Mouse (Mus musculus) limb, embryonic 10.5 days (tissue): Measurements from ENCODE around the gene Sox6. TPM values are rescaled to one million over a fixed set of nuclear protein-coding genes. Genes with fewer than 3 reads are reported as not detected.

Source experiments
- DNase-seq: peaks from one replicate; pipeline ENCODE4 v3.0.0-alpha.2; 2017; ENCODE audit warnings: low spot score
- H3K27ac ChIP-seq: fragments of 300-500 bp; sonication (generic); 2 replicates; pipeline ENCODE4 v1.5.1; 2016; ENCODE audit warnings: mild to moderate bottlenecking
- H3K27me3 ChIP-seq: fragments of 300-500 bp; sonication (generic); 2 replicates; pipeline ENCODE4 v1.6.1; 2016; ENCODE audit warnings: low read depth, mild to moderate bottlenecking; ENCODE audit not compliant: poor library complexity, severe bottlenecking
- H3K36me3 ChIP-seq: fragments of 300-500 bp; sonication (generic); 2 replicates; pipeline ENCODE4 v1.6.1; 2016; ENCODE audit warnings: mild to moderate bottlenecking, moderate library complexity
- H3K4me1 ChIP-seq: fragments of 300-500 bp; sonication (generic); 2 replicates; pipeline ENCODE4 v1.6.1; 2016
- H3K4me3 ChIP-seq: fragments of 300-500 bp; sonication (generic); 2 replicates; pipeline ENCODE4 v1.5.1; 2016; ENCODE audit warnings: mild to moderate bottlenecking, moderate library complexity
- H3K9me3 ChIP-seq: fragments of 300-500 bp; sonication (generic); replicated peaks from 2 replicates; pipeline ENCODE4 v1.6.1; 2016; ENCODE audit warnings: mild to moderate bottlenecking
- WGBS: fragments of 180-500 bp; shearing (Covaris S2); methylation state at CpG from one replicate; pipeline ENCODE4 v1.1.7; 2016; 5-methylcytosine and 5-hydroxymethylcytosine counted together
- polyA plus RNA-seq: library from polyadenylated mRNA; unstranded; fragments of >200 nt; fragmentation: Nextera tagmentation; extraction: Ambion mirVana; gene quantifications from 2 replicates; pipeline ENCODE4 v1.2.1, GENCODE M21; 2016

Sox6 gene
- polyA plus RNA-seq, 1 experiment from 2014 or later, result 23.7 TPM

DNA sequence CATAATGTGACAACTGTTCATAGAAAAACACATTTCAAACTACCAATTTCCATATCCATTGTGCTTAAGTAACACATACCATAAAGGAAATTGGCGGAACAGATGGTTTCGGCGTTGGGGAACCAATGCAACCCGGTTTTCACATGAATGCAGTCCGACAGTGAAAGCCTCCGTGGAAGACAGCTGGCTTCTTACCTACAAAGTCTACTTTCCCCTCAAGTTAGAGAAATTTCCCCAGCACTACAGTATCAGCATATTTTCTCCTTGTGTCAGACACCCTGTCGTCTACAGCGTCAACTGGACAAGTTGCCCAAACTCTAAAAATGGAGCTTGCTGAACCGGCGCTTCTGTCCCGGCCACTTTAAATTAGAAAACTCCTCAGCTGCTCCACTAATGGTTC lies 470.3 kb downstream of the Sox6 start:
- WGBS, result 85% methylated on average over 11 of the region's 11 CpGs
- no peak overlapping the region for H3K4me3 ChIP-seq
- peak overlapping the region; percentile 73; the same call in 1 of the 2 replicates for H3K27ac ChIP-seq

DNA sequence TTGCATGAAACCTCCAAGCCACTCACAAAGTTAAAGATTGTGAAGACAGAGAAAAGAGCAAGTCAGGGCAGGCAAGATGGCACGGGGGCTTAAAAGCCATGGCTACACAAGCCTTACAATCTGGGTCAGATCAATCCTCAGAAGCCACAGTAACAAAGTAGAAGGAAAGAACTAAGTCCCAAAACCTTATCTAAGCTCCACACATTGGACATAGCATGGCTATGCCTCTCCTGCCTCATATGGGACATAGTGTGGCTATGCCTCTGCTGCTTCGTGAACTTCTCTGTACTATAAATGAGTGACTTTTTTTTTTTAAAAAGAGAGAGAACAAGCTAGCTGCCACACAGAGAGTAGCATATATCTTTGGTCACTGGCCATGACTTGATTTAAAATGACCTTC lies 471.8 kb downstream of the Sox6 start:
- no peak for DNase-seq
- no peaks in the 10 kb centered on the region for H3K36me3 ChIP-seq
- WGBS, result 95% methylated on average over 2 of the region's 2 CpGs
- H3K9me3 ChIP-seq, result no peaks in the 10 kb centered on the region
- peaks cover 56% of the 10 kb centered on the region for H3K4me1 ChIP-seq
- H3K4me3 ChIP-seq, result no peak overlapping the region
- 0 out of 2 replicates have a peak overlapping the region, but pooled peaks have one; percentile 19 for H3K27ac ChIP-seq
- no peaks in the 10 kb centered on the region for H3K27me3 ChIP-seq

More for the DNA sequence above, 470.3 kb downstream of the Sox6 start:
- Histone ChIP-seq H3K9me3 (no peaks in the 10 kb centered on the region), H3K36me3 (no peaks in the 10 kb centered on the region), H3K4me1 (peaks cover 47% of the 10 kb centered on the region), H3K27me3 (no peaks in the 10 kb centered on the region)
- no peak for DNase-seq

DNA sequence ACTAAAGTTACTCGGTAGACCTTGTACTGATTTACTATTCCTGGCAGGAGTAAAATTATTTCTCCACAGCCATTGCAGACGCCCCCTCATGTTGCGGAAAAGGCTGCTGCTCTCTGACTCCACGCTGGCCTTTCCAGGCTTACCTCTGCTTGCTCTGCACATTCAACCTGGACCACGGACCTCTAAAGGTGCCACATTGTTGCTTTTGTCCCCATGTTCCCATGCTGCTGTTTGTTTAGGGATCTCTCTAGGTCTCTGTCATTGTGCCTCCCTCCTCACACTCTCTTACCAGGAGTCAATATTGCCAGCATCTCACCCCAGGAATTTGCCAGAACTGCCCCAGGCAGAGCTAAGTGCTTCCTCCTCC lies 473.6 kb downstream of the Sox6 start:
- peaks cover 59% of the 10 kb centered on the region for H3K4me1 ChIP-seq
- no peaks in the 10 kb centered on the region for H3K9me3 ChIP-seq
- peak overlapping the region; percentile 77 for H3K27ac ChIP-seq
- no peak overlapping the region for H3K4me3 ChIP-seq
- no peaks in the 10 kb centered on the region for H3K27me3 ChIP-seq
- H3K36me3 ChIP-seq, result no peaks in the 10 kb centered on the region
- 54% methylated on average over 5 of the region's 5 CpGs for WGBS
- no peak for DNase-seq

DNA sequence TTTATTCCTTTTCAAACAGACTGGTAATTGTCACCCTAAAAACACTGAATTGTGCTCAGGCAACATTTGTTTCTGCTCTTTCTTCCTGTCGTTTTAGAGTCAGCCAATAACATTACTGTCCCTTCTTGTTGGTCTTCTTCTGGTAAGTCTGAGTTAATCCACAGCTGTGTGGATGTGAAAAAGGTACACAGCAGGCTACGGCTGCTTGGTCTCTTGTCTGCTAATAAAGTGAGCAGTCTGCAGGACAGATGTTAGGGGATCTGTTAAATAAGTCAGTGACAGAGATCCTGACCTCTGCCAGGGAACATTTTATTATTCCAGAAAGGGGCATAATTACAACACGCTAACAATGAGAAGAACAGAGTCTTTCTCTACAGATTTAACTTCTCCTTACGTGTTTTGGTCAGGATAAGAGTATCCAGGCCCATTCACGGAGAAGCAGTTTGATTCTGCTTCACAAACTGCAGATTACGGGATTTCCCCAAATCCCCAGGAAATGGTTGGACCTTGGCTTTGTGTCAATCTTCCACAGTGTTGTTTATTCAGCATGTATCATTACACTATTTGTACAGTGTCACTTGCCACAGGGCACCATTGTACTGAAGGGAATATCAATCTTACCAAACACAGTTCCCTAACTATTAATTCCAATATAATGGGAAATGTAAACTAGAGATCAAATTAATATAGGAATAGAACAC lies 474.1 kb downstream of the Sox6 start:
- Histone ChIP-seq H3K4me1 (peaks cover 64% of the 10 kb centered on the region), H3K9me3 (no peaks in the 10 kb centered on the region), H3K36me3 (no peaks in the 10 kb centered on the region), H3K27ac (peak overlapping the region; percentile 77), H3K4me3 (no peak overlapping the region), H3K27me3 (no peaks in the 10 kb centered on the region)
- no peak for DNase-seq
- WGBS, result 22% methylated on average over 6 of the region's 6 CpGs

DNA sequence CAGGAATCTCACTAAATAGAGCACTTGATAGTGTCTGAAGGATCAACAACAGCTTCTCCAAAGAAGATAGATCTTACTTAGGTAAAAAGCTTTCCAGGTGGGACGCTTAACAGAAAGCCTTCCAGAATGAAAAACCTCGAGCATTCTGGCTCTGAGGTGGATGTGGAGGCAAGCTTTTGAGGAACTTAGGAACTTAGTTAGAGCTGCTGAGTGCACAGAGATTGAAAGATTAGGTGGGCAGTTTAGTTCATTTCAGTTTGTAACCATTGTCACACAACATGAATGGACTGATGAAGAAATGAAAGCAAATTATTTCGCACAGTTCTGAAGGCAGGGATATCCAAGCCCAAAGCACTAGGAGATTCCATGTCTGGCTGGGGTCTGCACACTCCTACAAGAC lies 481.9 kb downstream of the Sox6 start:
- no peak overlapping the region for H3K27ac ChIP-seq
- H3K36me3 ChIP-seq, result no peaks in the 10 kb centered on the region
- DNase-seq, result no peak
- no peaks in the 10 kb centered on the region for H3K9me3 ChIP-seq
- H3K4me3 ChIP-seq, result no peak overlapping the region
- H3K27me3 ChIP-seq, result no peaks in the 10 kb centered on the region
- 84% methylated on average over 3 of the region's 3 CpGs for WGBS
- H3K4me1 ChIP-seq, result peaks cover 42% of the 10 kb centered on the region

DNA sequence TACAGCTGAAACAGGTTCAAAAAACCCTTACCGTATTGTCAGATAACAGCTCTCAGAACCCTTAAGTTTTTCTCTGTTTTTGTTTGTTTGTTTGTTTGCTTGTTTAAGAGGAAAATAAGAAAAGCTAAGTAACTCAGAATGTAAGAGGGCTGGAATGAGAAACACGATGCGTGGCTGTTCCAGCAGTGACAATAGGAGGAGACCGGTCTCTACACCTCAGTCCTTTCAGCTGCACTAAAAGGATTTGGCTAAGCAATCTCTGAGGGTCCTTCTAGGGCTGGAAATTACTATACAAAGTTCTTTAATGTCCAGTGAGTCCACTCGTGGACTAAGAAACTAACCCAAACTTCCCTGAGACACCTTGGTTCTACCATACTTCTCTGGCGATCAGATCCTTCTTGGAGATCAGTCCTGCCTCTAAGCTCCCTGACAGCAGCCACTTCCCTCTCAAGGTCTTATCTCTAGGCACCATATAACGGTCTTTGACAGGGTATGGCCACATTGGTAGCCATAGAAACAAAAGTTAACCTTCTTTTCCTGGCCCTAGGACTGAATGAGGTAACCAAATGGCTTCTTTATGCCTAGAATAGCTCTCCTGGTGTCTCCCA lies 488.3 kb downstream of the Sox6 start:
- Histone ChIP-seq H3K27ac (no peak overlapping the region), H3K9me3 (no peaks in the 10 kb centered on the region), H3K27me3 (no peaks in the 10 kb centered on the region), H3K4me3 (no peak overlapping the region), H3K4me1 (no peaks in the 10 kb centered on the region), H3K36me3 (no peaks in the 10 kb centered on the region)
- no peak for DNase-seq
- WGBS, result 78% methylated on average over 7 of the region's 7 CpGs

DNA sequence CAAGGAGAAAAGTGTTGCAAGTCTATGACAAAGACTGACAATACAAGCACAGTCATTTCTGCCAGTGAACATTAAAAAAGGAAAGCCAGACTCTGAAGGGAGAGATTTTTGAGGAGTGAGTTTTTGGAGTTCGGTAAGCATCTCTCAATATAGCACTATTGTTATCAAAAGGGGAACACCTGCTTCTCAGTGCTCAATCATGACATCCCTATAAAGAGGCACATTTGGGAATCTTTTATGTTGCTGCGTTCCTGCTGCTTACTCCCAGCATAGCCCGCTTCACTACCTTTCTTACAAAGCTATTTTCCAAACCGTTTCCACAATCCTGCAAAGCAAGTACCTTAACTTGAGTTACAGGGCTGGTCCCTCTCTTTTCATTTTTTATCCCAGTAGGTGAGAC lies 488.9 kb downstream of the Sox6 start:
- Histone ChIP-seq H3K4me3 (no peak overlapping the region), H3K4me1 (no peaks in the 10 kb centered on the region), H3K27ac (no peak overlapping the region), H3K9me3 (no peaks in the 10 kb centered on the region), H3K27me3 (no peaks in the 10 kb centered on the region), H3K36me3 (no peaks in the 10 kb centered on the region)
- WGBS, result 90% methylated on average over 4 of the region's 4 CpGs
- DNase-seq, result no peak

DNA sequence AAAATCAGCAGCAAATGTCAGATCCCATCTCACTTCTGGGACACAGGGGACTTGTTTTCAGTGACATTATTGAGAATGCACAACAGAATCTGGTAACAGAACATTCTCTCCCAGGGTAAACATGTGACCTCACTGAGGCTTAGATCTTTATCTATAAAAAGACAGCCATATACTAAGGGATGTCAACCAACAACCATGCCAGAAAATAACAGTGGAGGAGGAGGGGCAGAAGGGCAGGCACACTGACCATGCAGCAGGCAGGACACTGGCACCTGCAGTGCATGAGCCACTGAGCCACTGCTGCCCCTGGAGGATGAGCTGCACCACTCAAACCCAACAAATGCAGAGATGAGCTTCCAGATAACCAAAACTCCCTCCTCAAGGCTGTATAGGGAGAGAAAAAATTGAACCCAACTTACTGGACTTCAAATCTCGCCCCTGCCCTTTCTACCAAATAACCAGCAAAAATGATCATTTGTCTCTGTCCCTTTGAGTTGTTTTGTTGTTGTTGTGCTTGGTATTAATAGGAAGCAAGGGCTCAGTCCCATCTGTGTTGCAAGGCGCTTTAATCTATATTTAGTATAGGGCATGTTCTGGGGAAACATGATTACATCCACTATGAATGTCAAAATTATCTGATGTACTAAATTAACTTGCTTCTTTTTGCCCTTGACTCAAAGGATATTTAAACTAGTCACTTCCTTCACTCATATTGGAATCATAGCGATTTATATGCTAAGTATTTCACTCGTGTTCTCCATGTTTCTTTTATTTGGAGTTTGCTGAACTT lies 492.8 kb downstream of the Sox6 start:
- Histone ChIP-seq H3K9me3 (no peaks in the 10 kb centered on the region), H3K36me3 (no peaks in the 10 kb centered on the region), H3K4me1 (no peaks in the 10 kb centered on the region; the same call in 1 of the 2 replicates), H3K27me3 (no peaks in the 10 kb centered on the region), H3K27ac (no peak overlapping the region), H3K4me3 (no peak overlapping the region)
- 92% methylated on average over 4 of the region's 4 CpGs for WGBS
- no peak for DNase-seq

DNA sequence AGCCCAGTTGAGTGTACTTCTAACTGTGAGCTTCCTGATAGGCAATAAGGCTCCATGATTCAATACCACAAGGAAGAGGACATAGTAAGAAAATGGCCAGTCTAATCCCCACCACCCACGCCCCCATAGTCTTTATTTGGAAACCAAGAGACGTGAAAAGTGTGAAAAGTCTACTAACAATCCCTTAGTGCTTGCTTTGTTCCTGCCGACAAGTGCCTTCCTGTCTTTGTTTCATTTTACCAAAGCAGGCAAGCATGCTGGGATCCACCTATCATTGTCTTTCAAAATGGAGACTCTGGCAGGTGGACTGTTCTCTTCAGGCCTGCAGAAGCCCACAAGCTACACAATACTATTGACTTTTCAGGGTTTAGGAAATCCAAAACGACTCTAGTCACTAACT lies 495.0 kb downstream of the Sox6 start:
- no peak overlapping the region for H3K27ac ChIP-seq
- H3K36me3 ChIP-seq, result no peaks in the 10 kb centered on the region
- H3K4me3 ChIP-seq, result no peak overlapping the region
- no peak for DNase-seq
- H3K9me3 ChIP-seq, result no peaks in the 10 kb centered on the region
- H3K4me1 ChIP-seq, result peaks cover 16% of the 10 kb centered on the region
- no peaks in the 10 kb centered on the region for H3K27me3 ChIP-seq
- WGBS, result 84% methylated on average over 4 of the region's 4 CpGs

DNA sequence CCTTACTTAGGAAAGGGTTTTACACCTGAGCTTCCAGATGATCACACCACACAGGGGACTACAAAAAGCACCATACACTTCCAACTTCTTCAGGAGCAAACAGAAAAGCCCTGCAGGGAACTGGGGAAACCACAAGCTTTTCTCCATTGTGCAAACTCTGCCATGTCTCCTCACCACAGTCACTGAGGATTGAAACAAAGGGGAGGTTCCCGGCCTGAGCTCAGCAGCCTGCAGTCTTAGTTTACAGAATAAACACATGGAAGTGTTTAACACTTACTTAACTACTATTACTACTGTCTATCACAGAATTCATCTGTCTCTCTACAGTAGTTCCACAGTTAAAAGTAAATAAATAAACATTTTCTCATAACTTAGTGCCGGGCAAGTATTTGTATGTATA lies 498.3 kb downstream of the Sox6 start:
- Histone ChIP-seq H3K36me3 (no peaks in the 10 kb centered on the region), H3K4me1 (peaks cover 16% of the 10 kb centered on the region), H3K27ac (peak overlapping the region; percentile 17; the same call in 1 of the 2 replicates), H3K27me3 (no peaks in the 10 kb centered on the region), H3K9me3 (no peaks in the 10 kb centered on the region), H3K4me3 (no peak overlapping the region)
- 62% methylated on average over 2 of the region's 2 CpGs for WGBS
- DNase-seq, result no peak

DNA sequence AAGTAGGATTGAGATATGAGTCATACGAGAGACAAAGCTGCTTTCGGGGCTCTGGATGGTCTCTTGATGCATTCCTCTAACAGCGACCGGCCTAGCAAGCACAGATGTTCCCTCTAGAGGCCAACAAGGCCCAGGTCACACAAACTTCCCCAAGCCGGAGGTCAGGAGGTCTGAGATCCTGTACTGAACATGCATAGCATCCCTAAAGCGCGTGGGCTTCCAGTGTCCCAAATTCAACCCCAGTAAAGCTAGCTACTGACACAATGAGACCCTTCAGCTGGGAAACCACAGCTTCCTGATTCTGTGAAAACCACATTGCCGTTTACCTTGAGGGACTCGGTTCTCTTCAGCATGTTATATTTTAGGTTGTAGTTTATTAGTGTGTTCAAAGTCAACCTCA lies 499.6 kb downstream of the Sox6 start:
- Histone ChIP-seq H3K4me3 (no peak overlapping the region), H3K27me3 (no peaks in the 10 kb centered on the region), H3K4me1 (peaks cover 16% of the 10 kb centered on the region), H3K36me3 (no peaks in the 10 kb centered on the region), H3K9me3 (no peaks in the 10 kb centered on the region), H3K27ac (no peak overlapping the region)
- WGBS, result 78% methylated on average over 9 of the region's 9 CpGs
- DNase-seq, result no peak

DNA sequence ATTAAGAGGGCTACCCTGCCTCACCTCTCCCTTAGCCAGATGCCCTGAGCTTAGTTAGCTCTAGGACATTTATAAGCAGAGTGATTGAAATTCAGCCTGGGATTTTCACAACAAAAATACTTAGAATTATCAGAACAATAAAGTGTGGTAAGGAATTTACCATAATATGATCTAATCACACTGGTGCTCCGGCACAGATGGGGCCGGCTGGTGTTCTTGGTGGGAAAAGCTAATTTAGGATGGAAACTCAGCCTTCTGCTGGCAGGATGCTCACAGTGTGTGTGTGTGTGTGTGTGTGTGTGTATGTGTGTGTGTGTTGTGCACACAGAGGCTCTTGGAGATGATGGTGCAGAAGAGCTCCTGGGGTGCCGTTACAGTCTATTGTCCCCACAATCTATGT lies 501.0 kb downstream of the Sox6 start:
- Histone ChIP-seq H3K4me3 (no peak overlapping the region), H3K36me3 (no peaks in the 10 kb centered on the region), H3K9me3 (no peaks in the 10 kb centered on the region), H3K27me3 (no peaks in the 10 kb centered on the region), H3K4me1 (peaks cover 16% of the 10 kb centered on the region), H3K27ac (no peak overlapping the region)
- no peak for DNase-seq
- 92% methylated on average over 3 of the region's 3 CpGs for WGBS

DNA sequence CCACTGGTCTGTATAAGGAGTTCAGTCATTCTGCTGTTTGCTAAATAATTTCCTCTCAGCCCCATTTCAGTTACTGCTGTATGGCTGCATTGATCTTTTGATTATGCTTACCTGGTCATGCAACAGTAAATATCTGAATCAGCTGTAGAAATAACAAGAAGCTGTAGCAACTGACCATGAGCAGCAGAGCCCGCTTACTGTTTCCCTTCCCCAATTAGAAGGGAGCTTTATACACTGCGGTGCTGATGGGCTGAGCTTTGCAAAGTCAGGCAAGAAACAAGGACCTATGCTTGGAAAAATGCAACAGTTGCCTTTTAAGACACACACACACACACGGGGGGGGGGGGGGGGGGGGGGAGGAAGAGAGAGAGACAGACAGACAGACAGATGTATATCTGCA lies 502.1 kb downstream of the Sox6 start:
- DNase-seq, result no peak
- no peak overlapping the region for H3K27ac ChIP-seq
- no peak overlapping the region for H3K4me3 ChIP-seq
- peaks cover 16% of the 10 kb centered on the region for H3K4me1 ChIP-seq
- no peaks in the 10 kb centered on the region for H3K27me3 ChIP-seq
- H3K36me3 ChIP-seq, result no peaks in the 10 kb centered on the region
- no peaks in the 10 kb centered on the region for H3K9me3 ChIP-seq
- WGBS, result 74% methylated on average over 3 of the region's 3 CpGs
